Mouse (Mus musculus) ovary, adult 2 months (tissue): ENCODE results near the gene Gm17654. TPM values are rescaled to one million over a fixed set of nuclear protein-coding genes. Genes with fewer than 3 reads are reported as not detected.

ENCODE experiments used
- polyA plus RNA-seq: library from polyadenylated mRNA; depleted of rRNA; stranded (reverse); fragments of >200 nt; gene quantifications from 2 replicates; pipeline ENCODE4 v1.2.3, GENCODE M21; 2012; rRNA removed

Gm17654 gene
- polyA plus RNA-seq, result not detected in 2 replicates

GRCm38 (mm10) chr14:43579046-43579445, at the start of gene Gm17654:
Gm17654 (minus strand) TSS chr14:43579146.

GRCm38 (mm10) chr14:43607913-43608312, 29.0 kb upstream of the Gm17654 start, which contains the start of gene Gm10375:
Gm10375 (minus strand) TSS chr14:43608013.

GRCm38 (mm10) chr14:43543276-43543675, 35.7 kb downstream of the Gm17654 start, which contains the start of gene Gm5799:
Gm5799 (plus strand) TSS chr14:43543576.

Other genes with a start within 250 kb of the Gm17654 start
- gene 1700001F09Rik, start 231.3 kb downstream of the Gm17654 start, polyA plus RNA-seq, result not detected in 2 replicates
- gene Gm8138, start 162.8 kb downstream of the Gm17654 start, polyA plus RNA-seq, result not detected in 2 replicates
- gene Gm5799, start 35.6 kb downstream of the Gm17654 start, polyA plus RNA-seq, result not detected in 2 replicates
- not detected in 2 replicates for gene Gm10375, start 28.9 kb upstream of the Gm17654 start, polyA plus RNA-seq
- gene Gm8165, start 98.1 kb upstream of the Gm17654 start, polyA plus RNA-seq, result not detected in 2 replicates
- gene Gm7324, start 118.7 kb upstream of the Gm17654 start, polyA plus RNA-seq, result not detected in 2 replicates
- gene Gm16506, start 148.3 kb upstream of the Gm17654 start, polyA plus RNA-seq, result not detected in 2 replicates
- gene Gm6526, start 168.7 kb upstream of the Gm17654 start, polyA plus RNA-seq, result not detected in 2 replicates
- not detected in 2 replicates for gene Gm8180, start 205.6 kb upstream of the Gm17654 start, polyA plus RNA-seq